Mouse (Mus musculus) ovary, postnatal 10 days (tissue): ENCODE results near the gene Gabrb2.

ENCODE experiments used
- DNase-seq: peaks from one replicate; pipeline ENCODE4 v3.0.0; 2022; ENCODE audit warnings: low spot score

The Gabrb2 gene

DNA sequence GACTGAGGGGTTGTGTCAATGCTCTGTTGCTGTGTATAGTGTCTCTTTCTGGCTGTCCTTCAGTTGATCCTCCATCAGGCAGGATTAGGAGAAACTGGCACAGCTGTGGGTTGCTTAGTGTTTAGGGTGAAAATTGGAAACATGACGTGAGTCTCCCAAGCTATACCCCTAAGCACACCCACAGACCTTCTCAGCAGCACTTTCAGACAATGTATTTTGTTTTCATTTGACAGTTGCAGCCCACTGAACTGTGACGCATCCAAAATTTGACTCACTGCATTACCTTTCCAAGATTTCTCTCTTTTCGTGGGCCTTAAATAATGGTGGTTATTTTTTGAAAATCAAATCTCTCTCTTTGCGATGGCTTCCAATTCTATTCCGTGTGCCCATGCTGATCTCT lies 115.7 kb downstream of the Gabrb2 start:
- DNase-seq, result no peak

DNA sequence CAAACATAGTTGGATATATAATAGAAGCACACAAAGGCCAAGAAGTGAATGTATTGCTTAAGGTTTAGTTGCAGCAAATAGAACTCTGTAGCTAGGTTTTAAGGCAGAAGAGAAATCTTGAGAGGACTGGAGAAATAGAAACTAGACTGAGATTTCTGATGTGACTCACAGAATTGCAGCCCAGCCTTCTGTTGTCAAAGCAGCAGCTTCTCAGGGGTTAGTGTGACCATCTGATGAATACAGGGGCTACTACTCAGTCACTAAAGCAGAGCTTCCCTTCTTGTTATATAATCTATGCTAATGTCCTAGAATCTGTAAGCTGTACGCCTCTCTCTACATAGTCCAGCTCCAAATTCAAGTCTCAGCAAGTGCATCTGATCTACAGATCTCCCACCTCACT lies 116.3 kb downstream of the Gabrb2 start:
- no peak for DNase-seq

GRCm38 (mm10) chr11:42542861-42543260 lies 123.3 kb downstream of the Gabrb2 start:
- no peak for DNase-seq

- no peak for DNase-seq
Measured at GRCm38 (mm10) chr11:42566023-42566422, 146.5 kb downstream of the Gabrb2 start.

DNA sequence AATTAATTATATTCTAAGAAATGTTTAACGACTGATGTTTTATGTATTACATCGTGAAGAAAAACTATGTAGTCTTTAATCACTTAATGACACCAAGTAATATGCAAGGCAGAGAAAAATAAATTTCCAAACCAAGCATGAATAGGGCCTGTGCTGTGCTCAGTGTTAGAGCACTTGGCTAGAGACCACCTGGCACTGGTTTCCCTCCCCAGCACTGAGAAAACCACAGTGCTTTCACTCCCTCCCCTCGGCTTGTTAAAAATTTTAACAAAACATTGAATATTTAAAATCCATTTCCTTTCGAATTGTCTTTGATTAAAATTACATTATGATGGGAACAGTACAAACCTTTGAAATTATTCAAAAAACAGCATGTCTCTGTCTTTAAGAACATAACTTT lies 151.9 kb downstream of the Gabrb2 start:
- DNase-seq, result no peak

DNA sequence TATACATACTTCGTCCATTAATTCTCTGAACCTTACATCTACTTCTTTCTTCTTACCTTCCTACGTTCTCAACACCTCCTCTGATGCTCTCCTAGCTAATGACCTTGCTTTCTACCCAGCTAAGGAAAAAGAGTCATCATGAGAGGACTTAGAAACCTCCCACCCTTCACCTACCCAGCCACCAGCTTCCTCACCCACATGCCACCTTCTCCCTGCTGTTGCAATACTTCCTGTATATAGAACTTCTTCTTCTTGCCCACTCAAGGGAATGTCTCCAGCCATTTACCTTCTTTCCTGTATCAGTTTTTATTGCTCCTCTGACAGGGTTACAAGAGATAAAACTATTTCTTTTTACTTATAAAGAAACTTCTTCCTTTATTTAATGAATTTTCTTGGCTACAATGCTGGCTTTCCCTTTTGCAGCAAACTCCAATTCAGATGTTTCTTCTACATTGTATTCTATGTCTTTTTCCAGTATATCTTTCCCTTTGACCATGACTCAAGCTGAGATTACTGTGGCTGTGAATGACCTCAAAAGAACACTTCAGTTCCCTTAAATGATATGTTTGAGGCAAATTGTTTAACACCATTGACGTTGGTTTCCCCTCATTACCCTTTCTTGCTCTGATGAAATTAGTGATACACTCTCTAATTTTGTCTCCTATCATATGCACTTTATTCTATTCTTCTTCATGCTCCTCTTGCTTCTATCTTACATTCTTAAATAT lies 155.8 kb downstream of the Gabrb2 start:
- DNase-seq, result no peak

DNA sequence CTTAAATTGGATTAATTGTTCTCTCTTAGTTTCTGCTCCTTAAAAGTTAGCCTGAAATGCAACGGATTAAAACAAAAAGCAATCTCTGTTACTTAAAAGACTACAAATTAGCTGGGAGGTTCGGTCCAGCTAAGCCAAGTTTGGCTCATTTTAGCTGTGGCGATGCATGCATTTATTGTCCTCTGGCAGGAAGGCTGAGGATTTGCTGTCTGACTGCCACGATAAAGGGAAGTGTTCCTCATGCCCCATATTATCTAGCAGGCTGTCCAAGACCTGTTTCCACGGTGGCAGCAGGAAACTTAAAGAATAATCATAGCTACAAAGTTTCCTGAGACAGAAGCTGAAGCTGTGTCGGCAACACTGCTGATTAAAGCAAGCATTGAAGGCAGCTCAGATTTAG lies 160.2 kb downstream of the Gabrb2 start:
- DNase-seq, result no peak

DNA sequence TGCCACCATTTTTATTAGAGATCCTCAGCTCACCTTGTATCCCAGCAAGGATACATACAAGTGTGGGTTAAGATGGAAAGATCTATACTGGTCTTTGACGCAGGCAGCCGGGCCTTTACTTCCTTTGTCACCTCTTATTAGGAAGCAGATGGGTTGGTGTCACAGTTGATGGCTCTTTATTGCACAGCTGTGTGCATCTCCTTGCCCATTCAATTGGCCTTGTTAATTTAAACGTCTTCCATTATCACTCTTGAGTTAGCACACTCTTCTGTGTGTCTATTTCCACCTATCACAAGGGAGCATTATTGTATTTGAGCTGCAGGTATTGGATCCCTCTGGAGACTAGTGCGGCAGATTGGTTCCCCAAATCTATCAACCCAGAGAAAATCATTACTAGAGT lies 161.6 kb downstream of the Gabrb2 start:
- DNase-seq, result no peak

DNA sequence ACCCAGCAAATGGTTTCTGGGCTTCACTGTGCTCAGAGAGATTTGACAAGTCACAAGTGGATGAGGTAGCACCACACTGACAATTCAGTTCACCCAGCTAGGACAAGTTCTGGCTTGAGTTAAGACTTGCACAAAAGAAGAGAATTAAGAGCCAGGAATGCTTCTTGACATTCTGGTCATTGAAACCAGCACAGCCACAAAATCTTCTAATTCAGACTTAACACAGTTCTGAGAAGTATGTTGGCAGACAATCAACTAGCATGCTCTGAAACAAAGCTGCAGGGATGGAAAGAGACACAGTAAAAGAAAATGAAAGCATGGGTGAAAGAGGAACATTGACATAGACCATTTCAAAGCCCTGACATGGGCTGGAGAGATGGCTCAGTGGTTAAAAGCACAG lies 162.2 kb downstream of the Gabrb2 start:
- DNase-seq, result no peak

DNA sequence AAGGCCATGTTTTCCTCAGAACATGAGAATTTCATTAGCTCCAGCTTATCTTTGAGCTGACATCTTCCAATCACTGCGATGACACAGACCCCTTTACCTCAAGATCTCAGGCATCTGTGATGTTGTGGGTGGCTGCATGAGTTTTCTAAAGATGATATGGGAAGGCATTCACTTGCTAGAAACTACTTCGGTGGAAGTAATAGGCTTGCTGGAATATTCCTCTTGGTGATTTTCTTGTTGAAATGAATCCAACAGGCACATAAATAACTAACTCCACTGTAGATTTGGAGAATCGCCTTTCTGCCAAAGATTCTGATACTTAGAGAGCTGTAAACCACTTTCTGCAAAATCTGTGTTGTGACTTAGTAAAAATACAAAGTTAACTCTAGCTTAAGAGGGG lies 172.9 kb downstream of the Gabrb2 start:
- no peak for DNase-seq

- DNase-seq, result no peak
Measured at GRCm38 (mm10) chr11:42606225-42606624, 186.7 kb downstream of the Gabrb2 start.

DNA sequence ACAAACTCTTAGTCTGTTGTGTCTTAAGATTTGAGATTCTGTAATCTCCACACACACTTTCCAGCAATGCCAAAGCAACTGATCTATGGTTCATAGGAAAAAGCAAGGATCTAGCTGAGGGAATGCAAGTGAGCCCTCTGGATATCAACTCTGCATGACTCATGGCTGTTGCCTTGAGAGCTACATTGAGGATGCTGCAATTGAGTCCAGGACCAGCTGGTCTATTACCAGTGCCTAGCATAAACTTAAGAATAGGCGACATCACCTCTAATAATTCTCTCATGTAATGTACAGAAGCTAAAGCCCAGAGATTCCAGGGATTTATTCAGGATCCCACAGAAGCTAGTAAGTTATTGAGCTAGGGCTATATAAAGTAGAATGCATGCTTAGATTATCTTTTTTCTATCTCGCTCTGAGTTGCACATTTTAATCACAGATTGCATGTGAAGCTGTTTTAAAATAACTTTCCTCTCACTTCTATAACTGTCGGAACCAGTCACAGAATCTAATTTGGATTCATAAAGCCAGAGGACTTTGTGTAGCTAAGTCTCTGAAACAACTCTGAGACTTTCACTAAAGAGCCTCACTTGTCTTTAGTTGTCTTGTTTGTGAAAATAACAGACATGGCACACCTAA lies 189.7 kb downstream of the Gabrb2 start:
- DNase-seq, result no peak

- DNase-seq, result no peak
Measured at GRCm38 (mm10) chr11:42618195-42618594, 198.6 kb downstream of the Gabrb2 start.

GRCm38 (mm10) chr11:42621109-42621508 lies 201.6 kb downstream of the Gabrb2 start:
- no peak for DNase-seq

DNA sequence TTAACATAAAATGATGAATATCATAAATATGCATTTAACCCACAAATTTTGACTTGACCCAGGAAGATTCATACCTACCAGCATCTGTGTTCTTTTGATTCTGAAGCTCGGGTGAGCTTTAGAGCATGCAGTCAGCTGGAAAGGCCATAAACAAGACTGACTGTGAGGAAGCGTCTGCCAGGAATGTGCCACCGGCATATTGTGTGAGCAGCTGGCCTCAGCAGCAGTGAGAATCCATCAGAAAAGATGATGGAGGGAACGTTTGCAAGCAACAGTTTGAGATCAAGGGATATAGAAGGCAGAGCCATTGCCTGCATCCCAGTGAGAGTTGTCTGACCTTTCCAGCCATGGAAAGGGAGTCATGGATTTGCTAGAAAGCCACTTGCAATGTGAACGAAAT lies 230.6 kb downstream of the Gabrb2 start:
- no peak for DNase-seq

- no peak for DNase-seq
Measured at GRCm38 (mm10) chr11:42651572-42651971, 232.0 kb downstream of the Gabrb2 start.

GRCm38 (mm10) chr11:42654189-42654588 lies 234.6 kb downstream of the Gabrb2 start:
- DNase-seq, result no peak

DNA sequence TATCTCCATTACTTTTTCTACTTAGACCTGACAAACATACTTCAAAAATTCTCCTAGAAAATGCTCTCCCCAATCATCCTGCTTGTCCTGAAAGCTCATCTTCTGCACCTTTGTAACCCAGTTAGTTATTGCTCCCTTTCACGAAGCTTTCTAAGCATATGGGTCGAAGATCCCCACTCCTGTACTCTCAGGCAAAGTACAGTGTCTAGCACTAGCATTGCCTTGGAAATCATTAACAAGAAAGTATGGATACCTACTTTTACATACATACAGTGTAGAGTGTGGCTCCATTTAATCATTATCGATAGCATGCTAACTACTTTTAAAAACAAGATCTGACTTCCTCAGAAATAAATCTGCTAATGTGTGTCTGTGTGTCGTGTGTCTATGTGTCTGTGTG lies 249.1 kb downstream of the Gabrb2 start:
- DNase-seq, result no peak
